Mouse (Mus musculus) CH12.LX (cell line): ENCODE data around the gene Jmjd1c. TPM values are rescaled to one million over a fixed set of nuclear protein-coding genes. Genes with fewer than 3 reads are reported as not detected.

Source experiments
- DNase-seq: peaks from one replicate; pipeline ENCODE4 v3.0.0-alpha.2; 2013; ENCODE audit errors: extremely low read depth
- H3K27ac ChIP-seq: 2 replicates; pipeline ENCODE4 v1.5.1; 2012; ENCODE audit warnings: low read depth, mild to moderate bottlenecking, control low read depth, moderate library complexity; ENCODE audit not compliant: insufficient read depth
- H3K27me3 ChIP-seq: replicated peaks from 2 replicates; pipeline ENCODE3; 2012; ENCODE audit warnings: inconsistent platforms
- H3K36me3 ChIP-seq, 2 experiments: replicated peaks in 1 of 2; 2 replicates each; pipeline versions ENCODE3 to v1.6.1; 2012; ENCODE audit warnings: inconsistent platforms in 1 of 2, low read length in 1 of 2, mild to moderate bottlenecking in 1 of 2, mixed read lengths in 1 of 2, moderate library complexity in 1 of 2; ENCODE audit not compliant: control insufficient read depth in 1 of 2, insufficient read depth in 1 of 2
- H3K4me1 ChIP-seq, 2 experiments: 2 replicates each; pipeline ENCODE4 v1.6.1; 2012; ENCODE audit warnings: inconsistent platforms in 1 of 2, moderate library complexity in 1 of 2; ENCODE audit not compliant: insufficient read depth in 2 of 2, control insufficient read depth in 1 of 2
- H3K4me2 ChIP-seq: 2 replicates; pipeline ENCODE4 v1.6.1; 2012; ENCODE audit warnings: low read depth, mild to moderate bottlenecking, control low read depth; ENCODE audit not compliant: poor library complexity, insufficient read depth, severe bottlenecking
- H3K4me3 ChIP-seq, 3 experiments: fragments of 150-350 bp in 1 of 3; sonication (generic) in 1 of 3; replicated peaks in 1 of 3; 2 replicates each; pipeline versions ENCODE3 to v1.5.1; 2011 to 2012; ENCODE audit warnings: low read depth in 2 of 3, low read length in 2 of 3, mild to moderate bottlenecking in 2 of 3, moderate library complexity in 2 of 3, control low read depth in 1 of 3, improper control_type of control experiment in 1 of 3, inconsistent platforms in 1 of 3, mixed read lengths in 1 of 3; ENCODE audit not compliant: poor library complexity in 1 of 3
- H3K79me2 ChIP-seq: replicated peaks from 2 replicates; pipeline ENCODE4 v1.6.1; 2012; ENCODE audit warnings: mild to moderate bottlenecking, moderate library complexity; ENCODE audit not compliant: control insufficient read depth, poor library complexity, insufficient read depth, severe bottlenecking; ENCODE audit errors: extremely low read depth
- H3K9ac ChIP-seq: 2 replicates; pipeline ENCODE4 v1.6.1; 2012; ENCODE audit warnings: low read depth, mild to moderate bottlenecking, control low read depth, moderate library complexity; ENCODE audit not compliant: insufficient read depth
- H3K9me3 ChIP-seq: replicated peaks from 2 replicates; pipeline ENCODE3; 2012; ENCODE audit warnings: low read length, inconsistent platforms, mixed read lengths
- CHD1 ChIP-seq: IDR thresholded peaks from 2 replicates; pipeline ENCODE4 v1.6.1; 2012; ENCODE audit warnings: low read depth, low read length, improper control_type of control experiment, inconsistent platforms
- CHD2 ChIP-seq: IDR thresholded peaks from 2 replicates; pipeline ENCODE4 v1.6.1; 2011; ENCODE audit warnings: low read length, improper control_type of control experiment
- CTCF ChIP-seq, 2 experiments: IDR thresholded peaks in 1 of 2; conservative IDR thresholded peaks in 1 of 2; 2 replicates each; pipeline ENCODE4 v1.5.1; 2011 to 2012; ENCODE audit warnings: low read depth in 2 of 2, low read length in 2 of 2, improper control_type of control experiment in 1 of 2, inconsistent platforms in 1 of 2, mild to moderate bottlenecking in 1 of 2, moderate library complexity in 1 of 2
- E2F4 ChIP-seq: IDR thresholded peaks from 2 replicates; pipeline ENCODE4 v1.6.1; 2011; ENCODE audit warnings: low read depth, low read length, improper control_type of control experiment; ENCODE audit not compliant: insufficient replicate concordance
- ELF1 ChIP-seq: IDR thresholded peaks from 2 replicates; pipeline ENCODE4 v1.6.1; 2014; ENCODE audit warnings: low read depth, mild to moderate bottlenecking, inconsistent platforms, low read length, improper control_type of control experiment
- ETS1 ChIP-seq: conservative IDR thresholded peaks from 2 replicates; pipeline ENCODE4 v1.6.1; 2012; ENCODE audit warnings: low read depth, mild to moderate bottlenecking, inconsistent platforms, low read length, improper control_type of control experiment, moderate library complexity
- HCFC1 ChIP-seq: IDR thresholded peaks from 2 replicates; pipeline ENCODE4 v1.6.1; 2012; ENCODE audit warnings: low read depth, mild to moderate bottlenecking, inconsistent platforms, low read length, improper control_type of control experiment
- IRF4 ChIP-seq: IDR thresholded peaks from 2 replicates; pipeline ENCODE4 v1.6.1; 2014; ENCODE audit warnings: low read depth, mild to moderate bottlenecking, inconsistent platforms, low read length, improper control_type of control experiment
- JUND ChIP-seq: conservative IDR thresholded peaks from 2 replicates; pipeline ENCODE4 v1.6.1; 2011; ENCODE audit warnings: low read depth, low read length, improper control_type of control experiment
- MAFK ChIP-seq: IDR thresholded peaks from 2 replicates; pipeline ENCODE4 v1.6.1; 2011; ENCODE audit warnings: low read length, improper control_type of control experiment; ENCODE audit not compliant: insufficient replicate concordance
- MAX ChIP-seq: IDR thresholded peaks from 2 replicates; pipeline ENCODE4 v1.6.1; 2011; ENCODE audit warnings: low read length, improper control_type of control experiment
- MXI1 ChIP-seq: IDR thresholded peaks from 2 replicates; pipeline ENCODE4 v1.6.1; 2011; ENCODE audit warnings: mild to moderate bottlenecking, low read depth, low read length, improper control_type of control experiment
- MYC ChIP-seq: IDR thresholded peaks from 2 replicates; pipeline ENCODE4 v1.6.1; 2011; ENCODE audit warnings: low read depth, mild to moderate bottlenecking, improper control_type of control experiment, low read length
- NELFE ChIP-seq: IDR thresholded peaks from 2 replicates; pipeline ENCODE4 v1.6.1; 2011; ENCODE audit warnings: low read depth, low read length, improper control_type of control experiment
- PAX5 ChIP-seq: IDR thresholded peaks from 2 replicates; pipeline ENCODE4 v1.6.1; 2012; ENCODE audit warnings: low read length, inconsistent platforms, mixed read lengths
- POLR2A ChIP-seq: IDR thresholded peaks from 2 replicates; pipeline ENCODE4 v1.6.1; 2011; ENCODE audit warnings: low read depth, mild to moderate bottlenecking, improper control_type of control experiment, low read length
- POLR2AphosphoS2 ChIP-seq: IDR thresholded peaks from 2 replicates; pipeline ENCODE4 v1.6.1; 2011; ENCODE audit warnings: low read depth, low read length, improper control_type of control experiment
- RAD21 ChIP-seq: IDR thresholded peaks from 2 replicates; pipeline ENCODE4 v1.6.1; 2011; ENCODE audit warnings: low read depth, mild to moderate bottlenecking, low read length, improper control_type of control experiment, moderate library complexity
- SMC3 ChIP-seq: IDR thresholded peaks from 2 replicates; pipeline ENCODE4 v1.6.1; 2011; ENCODE audit warnings: low read depth, low read length, improper control_type of control experiment
- USF1 ChIP-seq: IDR thresholded peaks from 2 replicates; pipeline ENCODE4 v1.6.1; 2014; ENCODE audit warnings: low read depth, mild to moderate bottlenecking, inconsistent platforms, low read length, improper control_type of control experiment
- USF2 ChIP-seq: conservative IDR thresholded peaks from 2 replicates; pipeline ENCODE4 v1.6.1; 2011; ENCODE audit warnings: low read depth, low read length, improper control_type of control experiment
- ZC3H11A ChIP-seq: IDR thresholded peaks from 2 replicates; pipeline ENCODE4 v1.6.1; 2012; ENCODE audit warnings: low read depth, mild to moderate bottlenecking, inconsistent platforms, low read length, improper control_type of control experiment
- dilution Hi-C: fragments of 300-500 bp; cut with MboI; formaldehyde crosslinking; loops from 2 replicates; pipeline ENCODE4 v1.14.3; 2020; ENCODE audit warnings: low sequenced_read_pairs; ENCODE audit not compliant: extremely low pct_unique_long_range_greater_than_20kb, extremely low pct_ligation_motif_present
- in situ Hi-C: fragments of 300-500 bp; cut with MboI; formaldehyde crosslinking; loops from 3 replicates; pipeline ENCODE4 v1.14.3; 2019; ENCODE audit warnings: low sequenced_read_pairs, low pct_ligation_motif_present, low pct_unique_long_range_greater_than_20kb, mixed read lengths
- polyA plus RNA-seq: library from polyadenylated mRNA; unstranded; fragments of >175 nt; gene quantifications from 2 replicates; pipeline ENCODE4 v1.2.1, GENCODE M21; 2012; ENCODE audit warnings: low read depth; ENCODE audit not compliant: insufficient read length
- total RNA-seq, 2 experiments: library from RNA; depleted of rRNA; stranded (reverse); fragments of 300-350 nt in 1 of 2; fragments of >200 nt in 1 of 2; gene quantifications; 2 replicates each; pipeline ENCODE4 v1.2.3; 2012 to 2014

Jmjd1c gene
- total and polyA plus RNA-seq, 3 experiments, result 41.2 to 50.1 (median 41.6) TPM

GRCm38 (mm10) chr10:67111044-67111798, 15.3 kb downstream of the Jmjd1c start:
- Histone ChIP-seq H3K9ac (no peak overlapping the region), H3K9me3 (no peaks in the 10 kb centered on the region), H3K27ac (peak overlapping the region; percentile 64; the same call in 1 of the 2 replicates), H3K36me3 (peaks cover 26 to 55% of the 10 kb centered on the region in 2 experiments), H3K4me2 (no peak overlapping the region), H3K4me1 (peaks cover 15 to 59% of the 10 kb centered on the region in 2 experiments), H3K4me3 (no peak overlapping the region), H3K27me3 (no peaks in the 10 kb centered on the region), H3K79me2 (peaks cover 91% of the 10 kb centered on the region)
- TF ChIP-seq CHD2, result no peak
- TF ChIP-seq MXI1, result no peak
- TF ChIP-seq NELFE, result no peak
- no peak for TF ChIP-seq HCFC1
- TF ChIP-seq USF1, result no peak
- no peak for TF ChIP-seq JUND
- no peak for TF ChIP-seq POLR2A
- no peak for TF ChIP-seq IRF4
- TF ChIP-seq ELF1, result no peak
- no peak for TF ChIP-seq CHD1
- no peak for TF ChIP-seq MAFK
- no peak for TF ChIP-seq MAX
- no peak for TF ChIP-seq CTCF (conservative IDR thresholded peaks at IDR 0.05 in 1 of 2, IDR thresholded peaks at IDR 0.05 in 1 of 2; ENCODE audit: low read depth in 2 of 2, low read length in 2 of 2)
- TF ChIP-seq POLR2AphosphoS2, result no peak
- no peak for TF ChIP-seq ETS1
- TF ChIP-seq E2F4, result no peak
- TF ChIP-seq MYC, result no peak
- TF ChIP-seq PAX5, result no peak
- no peak for TF ChIP-seq SMC3
- in situ Hi-C loops, result no loop called here
- DNase-seq, result no peak
- dilution Hi-C loops, result no loop called here

GRCm38 (mm10) chr10:67111799-67112177, 15.9 kb downstream of the Jmjd1c start:
- dilution Hi-C loops, result no loop called here
- Histone ChIP-seq H3K79me2 (peaks cover 91% of the 10 kb centered on the region), H3K4me2 (no peak overlapping the region), H3K9ac (no peak overlapping the region), H3K4me1 (peaks cover 18 to 59% of the 10 kb centered on the region in 2 experiments), H3K27me3 (no peaks in the 10 kb centered on the region), H3K4me3 (no peak overlapping the region), H3K9me3 (no peaks in the 10 kb centered on the region), H3K27ac (peak overlapping the region; percentile 64; the same call in 1 of the 2 replicates), H3K36me3 (peaks cover 21 to 55% of the 10 kb centered on the region in 2 experiments)
- in situ Hi-C loops, result no loop called here
- no peak for TF ChIP-seq ZC3H11A
- no peak for TF ChIP-seq POLR2AphosphoS2
- TF ChIP-seq USF2, result no peak
- TF ChIP-seq RAD21, result no peak
- no peak for DNase-seq
